Mouse (Mus musculus): ENCODE measurements around the gene Wnt5a.
A peak's percentile ranks its signal among the peaks of the same experiment; 100 is the strongest.

Gene Wnt5a

GRCm38 (mm10) chr14:28504101-28505050 is at the start of gene Wnt5a:
Gene Wnt5a (plus strand): TSS chr14:28504750.
- DNase-seq = no peak

- no peak for DNase-seq
These were observed 48.0 kb upstream of the Wnt5a start for GRCm38 (mm10) chr14:28456372-28457076.

- no peak for DNase-seq
These were observed 47.1 kb upstream of the Wnt5a start for GRCm38 (mm10) chr14:28457428-28457827.

GRCm38 (mm10) chr14:28467956-28468355 is 36.6 kb upstream of the Wnt5a start:
- DNase-seq = no peak

GRCm38 (mm10) chr14:28469696-28470095 is 34.9 kb upstream of the Wnt5a start:
- no peak for DNase-seq

GRCm38 (mm10) chr14:28470212-28470611 is 34.3 kb upstream of the Wnt5a start:
- DNase-seq = no peak

- no peak for DNase-seq
These were observed 29.5 kb upstream of the Wnt5a start for GRCm38 (mm10) chr14:28475012-28475411.

GRCm38 (mm10) chr14:28475421-28475820 is 29.1 kb upstream of the Wnt5a start:
- no peak for DNase-seq

- no peak for DNase-seq
These were observed 27.8 kb upstream of the Wnt5a start for GRCm38 (mm10) chr14:28476746-28477145.

- DNase-seq = no peak
These were observed 23.7 kb upstream of the Wnt5a start for GRCm38 (mm10) chr14:28480866-28481265.

GRCm38 (mm10) chr14:28493806-28494205 is 10.7 kb upstream of the Wnt5a start:
- no peak for DNase-seq

GRCm38 (mm10) chr14:28494273-28494672 is 10.3 kb upstream of the Wnt5a start:
- DNase-seq = no peak

GRCm38 (mm10) chr14:28501216-28501878 is 3.2 kb upstream of the Wnt5a start:
- no peak for DNase-seq

GRCm38 (mm10) chr14:28503276-28503675 is 1.3 kb upstream of the Wnt5a start:
- no peak for DNase-seq

GRCm38 (mm10) chr14:28505051-28505585 is 568 bp downstream of the Wnt5a start:
- no peak for DNase-seq

GRCm38 (mm10) chr14:28505586-28506375 is 1.2 kb downstream of the Wnt5a start:
- DNase-seq = no peak

GRCm38 (mm10) chr14:28506376-28506831 is 1.9 kb downstream of the Wnt5a start:
- no peak for DNase-seq

GRCm38 (mm10) chr14:28507011-28507410 is 2.5 kb downstream of the Wnt5a start:
- no peak for DNase-seq

- peak; percentile 41 for DNase-seq
These were observed 2.9 kb downstream of the Wnt5a start for GRCm38 (mm10) chr14:28507471-28507870.

- DNase-seq = no peak
These were observed 4.0 kb downstream of the Wnt5a start for GRCm38 (mm10) chr14:28508288-28509258.
